9 mouse cellular contexts compared by ENCODE assay signal in genomic region chr4:8367487-8368276, GRCm38 (mm10).
A peak's percentile ranks its signal among the peaks of the same experiment; 100 is the strongest.
DNase-seq lines count a peak whose midpoint lies in the region; ATAC-seq lines count a peak whose summit lies in the region.
"Had no signal": no experiment of that assay in that cellular context is flagged by ENCODE, and none has a peak within 500 bp of the region (broad histone marks: within the 10 kb centered on the region; RNA-seq: fewer than 3 reads in every experiment).

No protein-coding gene starts in this region.

- peak; percentile 32 to 54 for DNase-seq in left cerebral cortex, adult 18-20 months (ENCODE audit: low spot score in 2 of 2)
- DNase-seq in left cerebral cortex, postnatal 4 days = no peak
- peak; percentile 52 for DNase-seq in Muller cell, postnatal 12 days (ENCODE audit: inconsistent ontology term)
- peak; percentile 33 for DNase-seq in embryonic facial prominence, embryonic 10.5 days (ENCODE audit: low spot score)
- DNase-seq in retina, postnatal 1 day = peak; percentile 87

- H3K27me3 ChIP-seq in embryonic facial prominence, embryonic 10.5 days (replicated peaks; ENCODE audit: low read depth, poor library complexity, severe bottlenecking) = no peaks in the 10 kb centered on the region
- no peaks in the 10 kb centered on the region for H3K27me3 ChIP-seq in hindbrain, embryonic 15.5 days
- no peaks in the 10 kb centered on the region for H3K27me3 ChIP-seq in limb, embryonic 12.5 days
- H3K27me3 ChIP-seq: embryonic facial prominence, embryonic 13.5 days had no signal

- H3K4me2 ChIP-seq in hindbrain, embryonic 15.5 days = no peak overlapping the region
- H3K4me2 ChIP-seq in limb, embryonic 12.5 days = no peak overlapping the region
- H3K4me2 ChIP-seq: embryonic facial prominence, embryonic 13.5 days had no signal

- 63% methylated on average over 13 of the region's 13 CpGs for WGBS in embryonic facial prominence, embryonic 10.5 days
- 62% methylated on average over 13 of the region's 13 CpGs for WGBS in hindbrain, embryonic 15.5 days
- 63% methylated on average over 13 of the region's 13 CpGs for WGBS in limb, embryonic 12.5 days

- no peaks in the 10 kb centered on the region for H3K36me3 ChIP-seq in embryonic facial prominence, embryonic 10.5 days (replicated peaks)
- H3K36me3 ChIP-seq in hindbrain, embryonic 15.5 days = no peaks in the 10 kb centered on the region
- no peaks in the 10 kb centered on the region for H3K36me3 ChIP-seq in limb, embryonic 12.5 days
- H3K36me3 ChIP-seq: embryonic facial prominence, embryonic 13.5 days had no signal

- H3K9ac ChIP-seq in hindbrain, embryonic 15.5 days = no peak overlapping the region
- H3K9ac ChIP-seq in limb, embryonic 12.5 days (replicated peaks) = no peak overlapping the region
- H3K9ac ChIP-seq: embryonic facial prominence, embryonic 13.5 days had no signal

- no peaks in the 10 kb centered on the region for H3K9me3 ChIP-seq in embryonic facial prominence, embryonic 10.5 days
- H3K9me3 ChIP-seq in hindbrain, embryonic 15.5 days = no peaks in the 10 kb centered on the region
- H3K9me3 ChIP-seq in limb, embryonic 12.5 days = no peaks in the 10 kb centered on the region
- H3K9me3 ChIP-seq: embryonic facial prominence, embryonic 13.5 days had no signal

- no peak overlapping the region for H3K27ac ChIP-seq in embryonic facial prominence, embryonic 10.5 days (replicated peaks)
- H3K27ac ChIP-seq in hindbrain, embryonic 15.5 days (replicated peaks) = no peak overlapping the region
- H3K27ac ChIP-seq in limb, embryonic 12.5 days = no peak overlapping the region
- H3K27ac ChIP-seq: embryonic facial prominence, embryonic 13.5 days had no signal

- intact Hi-C loops in left cerebral cortex, postnatal 4 days (cut with DNase I) = loop anchor here (5.0 kb wide), 2 partner anchors 380 to 1805 kb away; no protein-coding TSS in a partner anchor

- no peak overlapping the region for H3K4me3 ChIP-seq in embryonic facial prominence, embryonic 10.5 days
- no peak overlapping the region for H3K4me3 ChIP-seq in hindbrain, embryonic 15.5 days
- H3K4me3 ChIP-seq in limb, embryonic 12.5 days (replicated peaks) = no peak overlapping the region
- H3K4me3 ChIP-seq: embryonic facial prominence, embryonic 13.5 days had no signal

- peaks cover 2% of the 10 kb centered on the region; the same call in 1 of the 2 replicates for H3K4me1 ChIP-seq in embryonic facial prominence, embryonic 10.5 days
- H3K4me1 ChIP-seq in hindbrain, embryonic 15.5 days (replicated peaks) = no peaks in the 10 kb centered on the region
- H3K4me1 ChIP-seq in limb, embryonic 12.5 days (replicated peaks) = 0 out of 2 replicates have a peak, but pooled peaks cover 2% of the 10 kb centered on the region

- peak; percentile 68 for ATAC-seq in hindbrain, embryonic 15.5 days (ENCODE audit: low FRiP score, low read depth)
- peak; percentile 16; the same call in 1 of the 2 replicates for ATAC-seq in limb, embryonic 12.5 days (ENCODE audit: insufficient number of reproducible peaks, insufficient read depth, low FRiP score, low TSS enrichment, low read depth)
- ATAC-seq in monocyte, adult 5-6 weeks (replicated peaks; ENCODE audit: insufficient number of reproducible peaks, low FRiP score, low TSS enrichment, poor library complexity, severe bottlenecking) = no peak
